Mouse (Mus musculus): ENCODE results near the gene Zfp638. TPM values are rescaled to one million over a fixed set of nuclear protein-coding genes. Genes with fewer than 3 reads are reported as not detected.
"Not testable (repeated sequence)": the region's sequence is repeated elsewhere in the genome, so short reads cannot be mapped to it uniquely, and the experiment has no call there.

Zfp638 gene
- polyA plus RNA-seq, 1 experiment from 2014 or later = 71.0 TPM

DNA sequence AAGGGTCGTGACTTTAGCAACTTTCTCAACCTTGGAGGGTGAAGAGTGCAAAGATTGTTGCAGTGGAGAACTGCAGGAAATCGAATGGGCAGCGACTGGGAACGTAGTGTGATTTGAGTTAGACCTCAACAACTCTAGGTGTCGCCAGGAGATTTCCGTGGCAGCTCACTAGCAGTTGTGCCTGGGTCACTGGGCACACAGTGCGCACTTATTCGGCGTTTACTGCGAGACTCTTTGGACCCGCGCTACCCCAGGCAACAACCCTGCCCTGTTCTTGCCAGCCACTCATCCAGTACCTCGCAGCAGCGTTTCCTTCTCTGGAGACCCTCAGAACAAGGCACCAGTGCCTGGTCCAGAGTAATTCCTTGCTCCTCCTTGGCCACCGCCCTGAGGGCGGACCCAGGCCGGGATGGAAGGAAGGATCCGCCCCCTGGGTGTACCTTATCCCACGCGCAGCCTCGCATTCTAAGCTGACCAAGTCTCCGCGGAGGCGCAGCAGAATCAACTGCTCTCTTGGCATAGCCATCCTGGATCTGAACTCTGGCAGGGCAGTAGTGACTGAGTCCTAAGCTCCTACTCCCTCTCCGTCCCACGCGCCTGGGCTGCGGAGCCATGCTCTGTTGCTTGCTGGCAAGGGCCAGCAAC is 152.1 kb downstream of the Zfp638 start:
- Histone ChIP-seq H3K9me3 (no peaks in the 10 kb centered on the region), H3K4me3 (peak overlapping the region; percentile 55), H3K4me1 (peaks cover 12% of the 10 kb centered on the region), H3K27me3 (replicated peaks; ENCODE audit: low read depth, poor library complexity, severe bottlenecking) (peaks cover 28% of the 10 kb centered on the region), H3K36me3 (replicated peaks) (no peaks in the 10 kb centered on the region), H3K27ac (replicated peaks) (peak overlapping the region; percentile 15)
- DNase-seq (ENCODE audit: low spot score) = peak; percentile 65
- 5% methylated on average over 28 of the region's 28 CpGs for WGBS

DNA sequence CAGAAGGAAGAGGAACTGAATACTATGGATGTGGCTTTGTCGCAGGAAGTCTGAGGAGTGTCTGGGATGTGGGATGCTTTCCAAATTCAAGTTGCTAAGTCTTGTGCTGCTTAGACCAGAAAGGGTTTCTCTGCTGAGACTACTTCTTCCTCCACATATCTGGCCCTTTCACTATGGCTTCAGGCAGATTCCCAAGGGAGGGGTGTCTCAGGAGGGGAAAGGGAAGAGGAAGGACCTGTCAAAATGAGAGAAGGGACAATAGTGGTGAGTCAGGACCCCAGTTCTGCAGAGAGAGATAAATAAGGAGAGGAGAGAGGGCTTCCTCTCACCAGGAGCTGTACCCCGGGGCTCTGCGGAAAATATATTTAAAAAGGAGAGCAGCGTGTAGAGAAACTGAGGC is 153.1 kb downstream of the Zfp638 start:
- H3K4me3 ChIP-seq = peak overlapping the region; percentile 55; the same call in 1 of the 2 replicates
- no peak for DNase-seq (ENCODE audit: low spot score)
- H3K9me3 ChIP-seq = no peaks in the 10 kb centered on the region
- peaks cover 12% of the 10 kb centered on the region for H3K4me1 ChIP-seq
- H3K27me3 ChIP-seq (replicated peaks; ENCODE audit: low read depth, poor library complexity, severe bottlenecking) = peaks cover 28% of the 10 kb centered on the region
- WGBS = 81% methylated on average over 4 of the region's 4 CpGs
- H3K27ac ChIP-seq (replicated peaks) = no peak overlapping the region
- no peaks in the 10 kb centered on the region for H3K36me3 ChIP-seq (replicated peaks)

DNA sequence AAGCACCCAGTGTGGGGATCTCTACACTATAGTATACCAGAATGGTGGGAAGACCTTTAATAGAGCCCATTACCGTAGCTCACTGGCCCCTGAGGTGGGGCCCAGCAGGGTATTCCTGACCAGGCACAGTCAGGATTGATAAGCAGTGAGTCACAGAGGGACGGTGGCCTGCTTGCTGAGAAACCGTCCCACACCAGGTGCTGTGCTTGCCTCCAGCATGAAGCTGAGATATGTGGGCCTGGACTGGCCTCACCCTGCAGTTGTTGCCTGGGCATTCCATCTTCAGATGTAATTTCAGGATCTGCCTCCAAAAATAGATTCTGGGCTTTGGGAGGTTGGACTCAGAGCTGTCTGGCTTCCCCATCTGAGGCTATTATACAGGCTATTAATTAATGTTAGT is 155.1 kb downstream of the Zfp638 start:
- DNase-seq (ENCODE audit: low spot score) = no peak
- Histone ChIP-seq H3K36me3 (replicated peaks) (no peaks in the 10 kb centered on the region), H3K27me3 (replicated peaks; ENCODE audit: low read depth, poor library complexity, severe bottlenecking) (peaks cover 28% of the 10 kb centered on the region), H3K27ac (replicated peaks) (no peak overlapping the region), H3K4me3 (no peak overlapping the region), H3K9me3 (no peaks in the 10 kb centered on the region), H3K4me1 (peaks cover 12% of the 10 kb centered on the region)
- 75% methylated on average over 3 of the region's 3 CpGs for WGBS

- WGBS = 76% methylated on average over 3 of the region's 3 CpGs
- no peak for DNase-seq (ENCODE audit: low spot score)
- no peaks in the 10 kb centered on the region for H3K4me1 ChIP-seq
These were observed 158.7 kb downstream of the Zfp638 start for GRCm38 (mm10) chr6:84025636-84026035.

GRCm38 (mm10) chr6:84028791-84029190 is 161.9 kb downstream of the Zfp638 start:
- no peaks in the 10 kb centered on the region for H3K4me1 ChIP-seq
- no peaks in the 10 kb centered on the region for H3K27me3 ChIP-seq (replicated peaks; ENCODE audit: low read depth, poor library complexity, severe bottlenecking)
- no peak overlapping the region for H3K27ac ChIP-seq (replicated peaks)
- DNase-seq (ENCODE audit: low spot score) = no peak
- no peaks in the 10 kb centered on the region for H3K9me3 ChIP-seq
- no peak overlapping the region for H3K4me3 ChIP-seq
- no peaks in the 10 kb centered on the region for H3K36me3 ChIP-seq (replicated peaks)

More at GRCm38 (mm10) chr6:84025636-84026035, 158.7 kb downstream of the Zfp638 start:
- Histone ChIP-seq H3K4me3 (no peak overlapping the region), H3K27ac (replicated peaks) (no peak overlapping the region), H3K27me3 (replicated peaks; ENCODE audit: low read depth, poor library complexity, severe bottlenecking) (no peaks in the 10 kb centered on the region), H3K36me3 (replicated peaks) (no peaks in the 10 kb centered on the region), H3K9me3 (no peaks in the 10 kb centered on the region)

DNA sequence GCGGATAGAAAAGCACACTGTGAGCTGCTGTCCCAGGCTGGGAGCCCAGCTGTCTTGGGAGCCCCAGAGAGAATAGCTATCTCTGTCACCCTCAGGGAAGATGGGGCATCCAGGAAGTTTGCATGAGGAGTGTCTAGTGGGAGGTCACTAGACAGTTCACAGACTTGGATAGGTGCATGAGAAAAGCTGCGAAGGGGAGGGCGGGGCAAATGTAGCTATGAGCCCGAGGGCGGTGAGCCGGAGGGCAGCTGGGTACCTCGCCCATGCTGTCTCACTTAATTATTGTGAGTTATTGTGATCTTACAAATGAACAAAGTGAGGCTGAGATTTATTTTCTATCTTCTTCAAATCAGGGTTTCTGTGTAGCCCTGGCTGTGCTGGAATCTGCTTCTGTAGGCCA is 162.9 kb downstream of the Zfp638 start:
- Histone ChIP-seq H3K27me3 (replicated peaks; ENCODE audit: low read depth, poor library complexity, severe bottlenecking) (no peaks in the 10 kb centered on the region), H3K9me3 (no peaks in the 10 kb centered on the region), H3K4me3 (no peak overlapping the region), H3K27ac (replicated peaks) (no peak overlapping the region), H3K4me1 (no peaks in the 10 kb centered on the region), H3K36me3 (replicated peaks) (no peaks in the 10 kb centered on the region)
- DNase-seq (ENCODE audit: low spot score) = no peak
- WGBS = 88% methylated on average over 7 of the region's 7 CpGs

GRCm38 (mm10) chr6:84032516-84032915 is 165.6 kb downstream of the Zfp638 start:
- not testable (repeated sequence) for H3K36me3 ChIP-seq (replicated peaks); H3K4me3 ChIP-seq; H3K9me3 ChIP-seq; H3K27ac ChIP-seq (replicated peaks); H3K27me3 ChIP-seq (replicated peaks; ENCODE audit: low read depth, poor library complexity, severe bottlenecking); H3K4me1 ChIP-seq; DNase-seq (ENCODE audit: low spot score)
- 83% methylated on average over 5 of the region's 5 CpGs for WGBS

Other genes with a start within 250 kb of the Zfp638 start
- gene Clec4f, start 210.9 kb upstream of the Zfp638 start, polyA plus RNA-seq (2016; fragmentation: Nextera tagmentation; extraction: Ambion mirVana) = not detected in 2 replicates
- not detected in 2 replicates for gene Cd207, start 189.3 kb upstream of the Zfp638 start, polyA plus RNA-seq (2016; fragmentation: Nextera tagmentation; extraction: Ambion mirVana)
- 3.7 and 4.8 TPM in 2 replicates for gene Vax2, start 155.8 kb upstream of the Zfp638 start, polyA plus RNA-seq (2016; fragmentation: Nextera tagmentation; extraction: Ambion mirVana)
- gene Atp6v1b1, start 124.1 kb upstream of the Zfp638 start, polyA plus RNA-seq (2016; fragmentation: Nextera tagmentation; extraction: Ambion mirVana) = not detected in 2 replicates
- 0.11 and 0.15 TPM in 2 replicates for gene Ankrd53, start 104.5 kb upstream of the Zfp638 start, polyA plus RNA-seq (2016; fragmentation: Nextera tagmentation; extraction: Ambion mirVana)
- 76.0 and 79.7 TPM in 2 replicates for gene Tex261, start 91.3 kb upstream of the Zfp638 start, polyA plus RNA-seq (2016; fragmentation: Nextera tagmentation; extraction: Ambion mirVana)
- gene Nagk, start 72.1 kb upstream of the Zfp638 start, polyA plus RNA-seq (2016; fragmentation: Nextera tagmentation; extraction: Ambion mirVana) = 22.1 and 26.8 TPM in 2 replicates
- gene Paip2b, start 35.4 kb upstream of the Zfp638 start, polyA plus RNA-seq (2016; fragmentation: Nextera tagmentation; extraction: Ambion mirVana) = 19.3 and 19.4 TPM in 2 replicates
- 5.4 and 6.0 TPM in 2 replicates for gene Dysf, start 141.5 kb downstream of the Zfp638 start, polyA plus RNA-seq (2016; fragmentation: Nextera tagmentation; extraction: Ambion mirVana)